In genomic region chr1:182019926-182020801, GRCm38 (mm10) we compare ENCODE assay signal across 8 mouse cellular contexts. TPM values are rescaled to one million over a fixed set of nuclear protein-coding genes. Genes with fewer than 3 reads are reported as not detected.
DNase-seq lines count a peak whose midpoint lies in the region; ATAC-seq lines count a peak whose summit lies in the region.

Gene Enah (minus strand): TSS chr1:182019990.

- peak within 1 kb of the TSS; percentile 67 for H3K4me3 ChIP-seq in intestine, embryonic 14.5 days (ENCODE audit: low read depth, low read length)

- no peaks in the 10 kb centered on the region for H3K27me3 ChIP-seq in intestine, embryonic 14.5 days (replicated peaks; ENCODE audit: control insufficient read depth, insufficient read depth, low read length)

- H3K4me2 ChIP-seq in intestine, embryonic 14.5 days (ENCODE audit: low read length) = peak within 1 kb of the TSS; percentile 84

- intact Hi-C loops in left cerebral cortex, postnatal 14 days (cut with DNase I) = loop anchor here (5.0 kb wide), 4 partner anchors 67 to 128 kb away; no protein-coding TSS in a partner anchor

- peak; percentile 67 for ATAC-seq in intestine, embryonic 14.5 days (replicated peaks; ENCODE audit: low FRiP score, low TSS enrichment, low read depth)
- 0 out of 2 replicates have a peak, but pooled peaks have one; percentile 4 for ATAC-seq in megakaryocyte progenitor cell, adult 5-6 weeks (replicated peaks; ENCODE audit: poor library complexity)

- peak within 1 kb of the TSS; percentile 96 for H3K9ac ChIP-seq in intestine, embryonic 14.5 days (ENCODE audit: low read length)

- no peaks in the 10 kb centered on the region for H3K9me3 ChIP-seq in intestine, embryonic 14.5 days (ENCODE audit: control insufficient read depth, low read length)

- no peaks in the 10 kb centered on the region for H3K36me3 ChIP-seq in intestine, embryonic 14.5 days (ENCODE audit: control insufficient read depth, insufficient read depth, low read length)

- peak within 1 kb of the TSS; percentile 91 for H3K27ac ChIP-seq in intestine, embryonic 14.5 days (ENCODE audit: low read depth)

- WGBS in intestine, embryonic 14.5 days = under 1% methylated on average over 69 of the region's 109 CpGs

- DNase-seq in adrenal gland, adult 8-10 months = peak; percentile 25
- peak; percentile 79 for DNase-seq in embryo, embryonic 10 days (ENCODE audit: low spot score)
- DNase-seq in gastrocnemius, postnatal 25 days = peak; percentile 65
- peak; percentile 83 for DNase-seq in intestine, embryonic 14.5 days (ENCODE audit: low spot score)
- DNase-seq in left cerebral cortex, postnatal 14 days (ENCODE audit: low spot score in 2 of 2) = peak; percentile 75 to 83
- DNase-seq in right cerebral cortex, postnatal 36 days (ENCODE audit: low spot score in 2 of 2) = peak; percentile 62 to 67
- no peak for DNase-seq in c-Kit-positive CD71-positive TER-119-positive erythroid progenitor cells, embryonic 14.5 days (ENCODE audit: low spot score)

- peaks cover 23% of the 10 kb centered on the region for H3K4me1 ChIP-seq in intestine, embryonic 14.5 days (replicated peaks; ENCODE audit: control insufficient read depth, insufficient read depth, low read length)

RNA-seq across cellular contexts. Expression of gene Enah, which starts in this region (rescaled TPM):
- 100 to 1,000 TPM in 1 of 4 experiments, 10 to 100 TPM in 3; 62.1 to 126 (median 78.8) TPM for total RNA-seq in adrenal gland, adult 8-10 months (2022)
- 10 to 100 TPM; 66.5 to 89.1 TPM for total RNA-seq in gastrocnemius, postnatal 25 days (2021)
- polyA plus RNA-seq in intestine, embryonic 14.5 days (2014; fragmentation: Nextera tagmentation; extraction: Ambion mirVana) = 24.4 and 24.9 TPM in 2 replicates
- total RNA-seq in left cerebral cortex, postnatal 14 days (2021) = 100 to 1,000 TPM; 137 to 151 TPM
- total RNA-seq in megakaryocyte progenitor cell, adult 5-6 weeks (2015) = 2.5 and 3.3 TPM in 2 replicates
- 4.1 and 6.1 TPM in 2 replicates for total RNA-seq in megakaryocyte progenitor cell, adult 5-6 weeks (2017)

Comparison
In these comparisons a context has a peak if more than half of its experiments do, and no peak if none do; other contexts are left out.
1. RNA of gene Enah (total RNA-seq): 137 to 151 TPM in left cerebral cortex, postnatal 14 days, 62.1 to 126 TPM in adrenal gland, adult 8-10 months and 66.5 to 89.1 TPM in gastrocnemius, postnatal 25 days; 2.5 to 6.1 TPM in megakaryocyte progenitor cell, adult 5-6 weeks; every median in the first group is over 4 times any median in the second.